Mouse (Mus musculus) CD4-positive, CD25-positive, alpha-beta regulatory T cell, adult 9 weeks (primary cell): ENCODE data around the gene 2900011O08Rik. TPM values are rescaled to one million over a fixed set of nuclear protein-coding genes. Genes with fewer than 3 reads are reported as not detected.

ENCODE experiments used
- polyA plus RNA-seq: library from polyadenylated mRNA; unstranded; fragments of 100-300 nt; shearing (Covaris generic); gene quantifications from one replicate; pipeline ENCODE4 v1.2.1, GENCODE M21; 2017

The 2900011O08Rik gene
- polyA plus RNA-seq, result not detected

DNA sequence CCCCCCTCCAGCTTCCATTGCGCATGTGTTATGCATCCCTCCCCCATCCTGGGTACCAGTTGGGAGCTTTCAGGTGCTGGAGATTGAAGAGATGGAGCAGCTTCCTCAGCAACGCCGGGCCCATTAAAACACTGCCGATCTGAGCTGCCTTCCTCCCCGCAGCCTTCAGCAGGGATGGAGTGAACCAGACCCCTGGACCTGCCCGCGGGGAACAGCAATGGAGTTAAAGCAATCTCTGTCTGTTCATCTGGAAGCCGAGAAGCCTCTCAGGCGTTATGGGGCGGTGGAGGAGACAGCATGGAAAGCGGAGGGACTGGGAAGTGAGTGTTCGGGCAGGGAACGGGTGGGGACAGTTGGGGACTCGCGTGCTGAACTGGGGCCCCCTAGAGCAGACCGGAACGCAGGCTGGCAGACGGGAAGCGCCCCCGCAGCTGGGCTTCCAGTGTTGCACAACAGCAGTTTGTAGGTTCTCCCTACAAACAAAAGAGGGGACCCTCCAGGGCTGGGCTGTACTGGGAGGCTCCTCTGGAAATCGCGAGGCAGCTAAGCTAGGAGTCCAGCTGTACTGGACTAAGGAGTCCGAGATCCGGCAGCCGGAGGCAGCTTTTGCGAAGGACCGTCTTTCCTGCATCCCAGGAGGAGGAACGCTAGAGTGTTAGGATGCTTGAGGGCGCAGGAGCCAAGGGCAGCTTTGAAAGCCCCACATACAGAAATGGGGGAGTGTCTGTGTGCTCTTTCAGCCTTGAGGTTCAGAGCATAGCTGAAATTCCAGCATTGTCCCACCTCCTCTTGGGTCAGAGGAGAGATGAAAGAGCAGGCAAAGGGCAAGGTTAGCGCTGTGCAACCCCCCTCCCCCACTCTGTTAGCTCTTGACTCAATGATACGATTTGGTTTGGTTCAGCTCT lies at the start of gene 2900011O08Rik, which contains the start of gene Ifitm7:
2900011O08Rik (plus strand) TSS at position 31 of the 905 bp plus-strand sequence.
Ifitm7 (minus strand) TSS at position 315 of the 905 bp plus-strand sequence.

Other genes starting within 250 kb of the 2900011O08Rik start
- 47.7 TPM for gene Rrn3, start 205.9 kb upstream of the 2900011O08Rik start, polyA plus RNA-seq
- gene Ntan1, start 167.8 kb upstream of the 2900011O08Rik start, polyA plus RNA-seq, result 182 TPM
- gene Pdxdc1, start 83.5 kb upstream of the 2900011O08Rik start, polyA plus RNA-seq, result 42.7 TPM
- 0.67 TPM for gene Mpv17l, start 83.4 kb upstream of the 2900011O08Rik start, polyA plus RNA-seq
- gene Ifitm7, start 284 bp downstream of the 2900011O08Rik start, polyA plus RNA-seq, result not detected
- gene Nde1, start 176.7 kb downstream of the 2900011O08Rik start, polyA plus RNA-seq, result 106 TPM
- gene Marf1, start 176.7 kb downstream of the 2900011O08Rik start, polyA plus RNA-seq, result 7.3 TPM